Mouse (Mus musculus): ENCODE results near the gene Ltbp1. TPM values are rescaled to one million over a fixed set of nuclear protein-coding genes. Genes with fewer than 3 reads are reported as not detected.

Ltbp1 gene
- polyA plus RNA-seq, 1 experiment = not detected

DNA sequence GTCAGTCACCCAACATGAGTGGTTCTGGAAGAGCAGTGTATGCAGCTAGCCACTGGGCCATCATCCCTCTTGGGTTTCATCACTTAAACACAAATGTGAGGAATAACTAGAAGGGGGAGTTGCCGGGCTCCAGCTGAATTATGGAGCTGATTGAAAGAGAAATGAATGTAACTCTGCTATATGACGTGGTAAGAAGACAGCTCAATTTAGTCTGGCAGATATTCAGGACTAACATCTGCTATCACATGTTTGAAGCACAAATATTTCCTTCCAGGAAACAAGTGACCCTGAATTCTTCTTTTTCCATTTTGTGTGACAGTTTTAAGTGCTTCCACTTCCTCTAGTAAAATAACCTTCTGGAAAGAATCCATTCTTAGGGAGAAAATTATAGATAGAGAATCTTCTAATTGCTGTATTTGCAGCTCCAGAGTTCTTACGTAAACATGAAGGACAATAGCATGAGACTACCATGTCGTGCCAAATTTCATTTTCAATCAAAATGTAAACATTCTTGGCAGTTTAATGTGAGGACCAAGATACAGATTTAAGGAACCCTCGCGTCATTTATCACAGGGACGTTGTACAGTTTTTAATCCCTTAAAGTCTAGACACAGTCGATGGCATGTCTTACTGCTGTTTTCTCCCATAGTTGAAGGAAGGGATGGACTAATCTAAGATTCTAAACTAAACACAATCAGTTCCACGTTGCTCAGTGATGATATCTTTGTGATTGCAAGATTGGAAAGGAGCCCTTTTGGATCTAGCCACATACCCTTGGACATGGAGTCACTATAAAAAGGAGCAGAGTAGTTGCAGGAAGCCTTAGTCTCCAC is 279.7 kb downstream of the Ltbp1 start:
- no peak for TF ChIP-seq GATA1 (IDR thresholded peaks at IDR 0.05; ENCODE audit: low read length)

DNA sequence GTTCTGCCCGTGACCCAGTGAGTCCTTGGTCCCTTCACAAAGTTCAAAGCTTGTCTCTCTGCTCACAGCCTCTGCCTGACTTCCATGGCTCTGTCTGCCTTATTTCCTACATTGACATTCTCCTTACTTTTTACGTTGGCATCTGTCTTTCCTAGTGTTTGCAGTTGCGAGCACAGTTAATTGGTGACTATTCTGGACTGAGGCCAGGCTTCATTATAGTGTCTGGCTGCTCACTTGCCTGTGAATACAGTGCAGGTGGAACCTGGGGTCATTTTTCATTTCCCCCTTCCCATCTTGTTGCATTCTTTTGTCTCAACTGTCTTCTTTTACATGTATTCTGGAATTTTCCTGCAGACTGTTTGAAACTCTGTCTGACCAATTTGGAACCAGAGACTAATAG is 287.6 kb downstream of the Ltbp1 start:
- no peak for TF ChIP-seq GATA1 (IDR thresholded peaks at IDR 0.05; ENCODE audit: low read length)

DNA sequence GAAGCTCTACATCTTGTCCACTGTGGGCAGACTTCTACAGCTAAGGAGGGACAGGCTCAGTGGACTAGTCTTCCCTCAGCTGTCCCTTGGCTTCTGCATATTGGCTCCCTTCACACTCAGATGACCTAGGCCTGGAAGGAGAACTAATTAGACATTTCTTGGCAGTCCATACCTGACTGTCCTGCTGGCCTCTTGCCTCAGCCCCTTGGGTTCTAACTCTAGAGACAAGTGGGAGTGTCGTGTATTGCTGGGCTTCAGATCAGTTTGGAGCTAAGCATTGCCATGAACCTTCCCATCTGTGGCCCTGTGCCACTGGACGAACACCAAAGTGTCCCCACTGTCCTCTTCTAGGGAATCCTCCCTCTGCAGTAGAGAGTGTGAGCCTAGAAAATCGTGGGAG is 288.4 kb downstream of the Ltbp1 start:
- TF ChIP-seq GATA1 (IDR thresholded peaks at IDR 0.05; ENCODE audit: low read length) = no peak

DNA sequence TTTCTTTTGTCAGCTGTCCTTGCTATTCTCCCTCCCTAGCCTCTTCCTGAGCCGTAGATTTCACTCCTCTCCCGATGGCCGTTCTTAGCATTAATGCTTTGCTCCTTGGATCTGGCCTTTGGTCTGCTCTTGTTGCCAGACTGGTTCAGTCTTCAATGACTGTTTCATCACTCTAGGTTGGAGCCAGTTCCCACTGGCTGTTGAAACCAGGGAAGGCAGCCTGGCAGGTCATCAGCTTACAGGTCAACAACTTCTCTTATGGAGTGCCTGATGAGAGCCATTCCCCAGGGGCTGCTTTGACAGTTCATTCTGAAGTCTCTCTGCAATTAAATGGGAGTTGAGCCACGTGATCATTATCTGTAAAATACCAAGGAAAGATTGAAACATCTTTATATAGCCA is 295.5 kb downstream of the Ltbp1 start:
- no peak for TF ChIP-seq GATA1 (IDR thresholded peaks at IDR 0.05; ENCODE audit: low read length)

DNA sequence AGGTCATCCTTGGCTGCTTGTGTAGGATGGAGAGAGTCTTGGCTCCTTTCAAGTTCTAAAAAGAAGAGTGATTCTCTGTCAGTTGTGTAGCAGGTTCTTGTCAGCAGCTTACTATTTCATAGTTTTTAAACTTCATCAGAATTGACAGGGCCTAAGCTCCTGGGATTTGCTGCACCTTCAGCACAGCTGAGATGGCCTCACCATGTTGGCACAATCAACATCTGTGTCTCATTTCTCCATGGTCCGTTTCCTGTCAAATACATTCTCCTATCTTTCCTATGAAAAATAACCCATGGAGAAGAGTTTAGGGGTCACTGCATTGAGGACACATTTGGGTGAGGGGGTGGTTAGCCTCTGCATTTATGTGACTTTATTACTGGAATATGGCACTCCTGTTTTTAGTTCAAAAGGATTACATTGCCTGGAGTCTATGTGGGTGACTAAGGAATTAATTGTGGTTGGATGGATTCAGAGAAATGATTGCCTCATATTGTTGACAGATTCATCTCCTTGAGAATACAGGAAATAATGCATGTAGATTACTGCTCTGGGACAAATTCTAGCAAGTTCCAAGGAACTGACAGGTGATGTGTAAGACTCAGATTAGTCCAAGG is 299.5 kb downstream of the Ltbp1 start:
- no peak for TF ChIP-seq GATA1 (IDR thresholded peaks at IDR 0.05; ENCODE audit: low read length)

DNA sequence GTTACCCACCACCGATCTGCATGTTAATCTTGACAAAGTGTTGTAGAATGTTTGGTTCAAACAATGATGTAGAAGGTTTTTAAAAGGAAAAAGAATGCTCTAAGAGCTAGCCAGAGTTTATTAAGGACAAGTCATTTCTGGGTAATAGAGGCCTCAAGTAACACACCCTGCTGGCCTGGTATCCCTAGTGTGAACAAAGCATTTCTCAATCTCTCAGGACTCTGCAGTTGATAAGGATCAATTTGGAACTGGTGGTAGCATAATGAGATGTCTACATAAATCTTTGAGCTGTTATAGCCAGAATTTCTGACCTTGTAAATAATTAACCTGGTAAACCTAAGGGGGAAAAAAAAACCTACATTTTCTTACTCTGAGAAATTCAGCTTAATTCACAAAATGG is 300.3 kb downstream of the Ltbp1 start:
- no peak for TF ChIP-seq GATA1 (IDR thresholded peaks at IDR 0.05; ENCODE audit: low read length)

DNA sequence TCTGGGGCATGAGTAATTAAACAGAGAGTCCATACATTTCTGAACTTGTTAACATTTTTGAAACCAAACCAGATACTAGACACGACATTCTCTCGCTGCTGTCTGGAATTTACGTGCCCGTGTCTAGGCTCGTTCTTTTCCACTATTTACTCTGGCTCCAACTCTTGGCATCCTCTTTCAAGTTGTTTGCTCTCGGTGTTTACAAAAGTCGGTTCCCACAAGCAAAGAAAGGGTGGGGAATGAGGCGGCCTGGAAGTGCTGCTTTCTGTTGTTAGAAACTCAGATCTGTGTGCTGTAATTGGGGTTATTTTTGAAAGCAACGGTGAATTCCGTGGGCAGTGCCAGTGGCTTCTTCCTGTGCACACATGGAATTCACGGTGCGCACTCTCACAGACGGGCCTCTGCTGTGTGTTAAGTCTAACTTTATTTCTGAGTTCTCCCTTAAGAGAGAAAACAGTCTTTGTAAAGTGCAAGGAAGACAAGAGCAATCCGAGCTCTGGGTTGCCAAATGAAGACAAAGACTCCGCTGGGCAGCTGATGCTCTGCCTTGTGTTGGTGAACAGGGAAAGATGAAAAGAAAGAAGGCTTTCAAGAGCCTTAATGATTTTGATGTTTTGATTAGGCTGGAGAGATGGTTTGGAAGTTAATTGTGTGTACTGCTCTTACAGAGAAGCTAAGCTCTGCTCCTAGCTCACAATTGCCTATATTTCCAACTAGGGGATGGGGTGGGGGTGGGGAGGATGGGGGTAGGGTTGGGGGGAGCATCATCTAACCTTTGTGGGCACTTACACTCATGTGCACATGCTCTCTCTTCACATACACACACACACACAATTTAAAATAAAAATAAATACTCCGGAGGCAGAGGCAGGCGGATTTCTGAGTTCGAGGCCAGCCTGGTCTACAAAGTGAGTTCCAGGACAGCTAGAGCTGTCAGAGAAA is 302.0 kb downstream of the Ltbp1 start:
- TF ChIP-seq GATA1 (IDR thresholded peaks at IDR 0.05; ENCODE audit: low read length) = no peak

DNA sequence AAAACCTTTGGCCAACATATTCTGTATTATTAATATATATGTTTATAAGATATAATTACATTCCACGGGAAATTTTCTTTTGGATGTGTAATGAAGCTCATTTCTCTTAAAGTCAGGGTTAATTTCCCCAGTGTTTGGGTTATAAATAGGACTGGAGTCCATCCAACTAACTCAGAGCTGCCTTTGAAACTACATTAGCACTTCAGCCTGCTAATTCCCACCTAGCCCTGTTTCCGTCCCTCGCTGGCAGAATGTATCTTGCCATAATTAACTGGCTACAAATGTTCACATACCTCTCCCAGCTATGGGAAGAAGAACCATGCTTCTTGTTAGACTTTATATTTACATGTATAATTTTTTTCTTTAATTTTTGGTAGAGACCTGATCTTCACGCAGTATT is 311.7 kb downstream of the Ltbp1 start:
- TF ChIP-seq GATA1 (IDR thresholded peaks at IDR 0.05; ENCODE audit: low read length) = no peak

DNA sequence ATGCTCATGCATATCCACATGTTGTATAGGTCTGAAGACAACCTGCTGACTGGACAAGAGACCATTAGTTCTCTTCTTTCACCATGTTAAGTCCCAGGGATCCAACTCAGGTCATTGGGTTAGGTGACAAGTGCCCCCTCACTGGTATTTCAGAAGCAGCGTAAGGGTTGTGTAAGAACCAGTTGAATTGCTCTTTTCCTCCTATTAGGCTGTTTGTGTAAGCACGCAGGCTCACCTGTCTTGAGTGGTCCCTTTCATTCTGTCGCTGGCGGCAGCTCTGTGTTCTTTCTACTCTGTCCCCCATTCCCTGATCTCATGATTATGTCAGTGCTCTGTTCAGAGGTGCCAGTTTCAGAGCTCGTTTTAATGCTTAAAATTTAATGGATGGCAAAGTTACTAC is 317.9 kb downstream of the Ltbp1 start:
- no peak for TF ChIP-seq GATA1 (IDR thresholded peaks at IDR 0.05; ENCODE audit: low read length)

DNA sequence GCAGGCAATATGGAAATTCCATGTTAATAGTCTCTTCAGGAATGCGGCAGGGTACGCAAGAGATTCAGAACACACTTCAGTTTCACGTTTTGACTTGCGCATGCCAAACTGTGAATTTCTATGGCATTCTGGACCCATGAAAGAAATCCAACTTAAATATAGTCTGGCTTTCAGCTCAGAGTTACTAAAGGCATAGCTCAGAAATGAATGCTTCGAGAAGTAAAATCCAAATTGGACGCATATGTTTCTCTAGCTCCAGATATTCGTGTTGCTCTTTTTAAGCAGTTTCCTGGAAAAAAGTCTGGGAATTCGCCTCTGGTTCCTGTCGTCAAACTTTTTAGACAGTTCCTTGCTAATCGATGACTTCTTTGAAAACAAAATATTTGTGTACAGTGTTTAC is 318.4 kb downstream of the Ltbp1 start:
- no peak for TF ChIP-seq GATA1 (IDR thresholded peaks at IDR 0.05; ENCODE audit: low read length)

DNA sequence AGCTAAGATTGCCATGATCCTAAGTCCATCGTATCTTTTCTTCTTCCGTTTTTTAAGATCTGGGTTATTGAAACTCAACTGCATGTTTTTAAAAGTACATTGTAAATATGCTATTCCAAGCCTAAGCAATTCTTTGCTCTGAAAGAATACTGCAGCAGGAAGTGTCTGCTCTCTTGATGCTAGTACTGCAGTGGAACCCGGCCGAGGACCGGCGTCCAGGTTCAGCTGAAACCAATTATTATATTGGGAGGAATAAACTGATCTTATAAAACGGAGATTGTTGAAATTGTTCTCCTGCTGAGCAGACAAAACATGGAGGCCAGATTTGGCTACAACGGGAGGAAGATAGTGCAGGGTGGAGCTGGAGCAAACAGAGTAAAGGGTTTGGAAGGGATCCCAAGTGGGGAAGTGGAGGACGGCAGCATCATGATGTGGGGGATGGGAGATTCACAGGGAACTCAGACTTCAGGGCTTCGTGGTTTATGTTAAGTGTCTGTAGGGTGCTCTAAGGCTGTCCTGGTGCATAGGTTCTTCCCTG is 322.8 kb downstream of the Ltbp1 start:
- no peak for TF ChIP-seq GATA1 (IDR thresholded peaks at IDR 0.05; ENCODE audit: low read length)

DNA sequence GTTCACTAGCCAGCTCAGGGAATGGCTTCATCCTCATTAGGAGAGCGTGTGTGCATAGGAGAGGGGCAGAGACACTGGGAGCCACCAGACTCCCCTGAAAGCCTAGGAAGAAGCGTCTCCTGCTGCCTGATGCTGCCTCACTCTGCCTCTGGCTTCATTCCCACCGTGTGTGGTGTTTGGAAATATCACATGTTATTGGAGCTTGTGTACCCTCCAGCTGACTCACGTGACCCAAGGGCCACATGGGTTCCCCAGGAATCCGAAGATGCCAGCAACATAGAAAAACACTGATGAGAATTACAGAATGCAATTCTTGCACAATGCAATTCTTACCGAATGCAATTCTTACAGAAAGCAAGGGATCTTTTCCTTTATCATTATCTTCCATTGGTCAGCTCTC is 325.0 kb downstream of the Ltbp1 start:
- no peak for TF ChIP-seq GATA1 (IDR thresholded peaks at IDR 0.05; ENCODE audit: low read length)

DNA sequence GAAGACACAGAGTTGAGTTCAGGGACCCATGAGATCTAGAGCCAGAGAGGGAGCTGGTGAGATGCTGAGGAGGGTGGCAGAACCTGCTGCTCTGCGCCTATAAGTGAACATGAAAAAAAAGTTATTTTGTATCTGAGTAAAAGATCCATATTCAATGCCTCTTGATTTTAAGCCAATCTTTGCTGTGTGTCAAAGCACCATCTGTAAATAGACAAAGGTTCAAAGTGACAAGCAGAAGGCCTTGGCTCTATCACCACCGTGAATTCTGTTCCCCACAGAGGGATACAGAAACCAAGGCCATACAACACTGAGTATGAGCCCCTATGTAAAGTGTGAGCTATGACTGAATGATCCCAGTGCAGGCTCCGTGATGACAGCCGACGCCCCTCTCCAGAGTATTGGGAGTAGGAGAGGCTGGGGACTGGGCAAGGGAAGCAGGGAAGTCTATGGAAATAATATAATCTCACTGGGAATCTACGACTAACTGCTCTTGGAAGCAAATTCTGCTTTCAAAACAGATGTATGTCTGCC is 326.1 kb downstream of the Ltbp1 start:
- no peak for TF ChIP-seq GATA1 (IDR thresholded peaks at IDR 0.05; ENCODE audit: low read length)

DNA sequence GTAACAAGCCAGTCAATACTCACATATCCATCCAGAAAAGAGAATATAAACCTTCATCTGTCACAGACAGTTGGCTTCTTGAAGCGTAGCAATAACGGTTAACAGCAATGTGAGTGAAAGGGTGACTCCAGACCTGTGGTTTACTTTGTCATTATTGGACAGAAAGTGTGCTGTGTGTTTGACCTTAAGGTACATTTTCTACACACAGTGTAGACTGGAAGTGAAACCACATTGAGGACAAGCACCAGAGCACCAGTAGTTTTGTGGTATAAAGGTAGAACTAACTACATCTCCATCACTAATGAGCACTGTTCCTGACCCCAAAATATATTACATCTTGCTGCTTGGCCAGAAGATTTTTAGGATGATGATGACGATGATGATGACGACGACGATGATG is 326.9 kb downstream of the Ltbp1 start:
- TF ChIP-seq GATA1 (IDR thresholded peaks at IDR 0.05; ENCODE audit: low read length) = no peak

DNA sequence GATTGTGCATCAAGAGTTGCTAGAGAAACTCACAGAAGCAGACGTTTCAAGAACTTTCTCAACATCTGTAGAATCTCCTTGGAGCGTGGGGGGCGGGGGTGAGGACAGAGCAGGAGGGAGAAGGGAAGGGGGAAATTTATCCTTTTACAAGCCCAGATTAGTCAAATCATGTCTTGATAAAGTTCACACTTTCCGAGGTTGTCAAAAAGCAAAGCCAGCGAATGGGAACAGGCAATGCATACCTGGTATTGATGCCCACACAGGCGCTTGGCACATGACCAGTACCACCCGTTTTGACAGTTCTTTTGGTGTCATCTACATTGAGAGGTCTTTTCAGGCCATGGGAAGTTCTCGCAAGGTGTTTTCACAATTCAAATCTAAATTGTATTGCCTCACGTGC is 327.6 kb downstream of the Ltbp1 start:
- TF ChIP-seq GATA1 (IDR thresholded peaks at IDR 0.05; ENCODE audit: low read length) = no peak

DNA sequence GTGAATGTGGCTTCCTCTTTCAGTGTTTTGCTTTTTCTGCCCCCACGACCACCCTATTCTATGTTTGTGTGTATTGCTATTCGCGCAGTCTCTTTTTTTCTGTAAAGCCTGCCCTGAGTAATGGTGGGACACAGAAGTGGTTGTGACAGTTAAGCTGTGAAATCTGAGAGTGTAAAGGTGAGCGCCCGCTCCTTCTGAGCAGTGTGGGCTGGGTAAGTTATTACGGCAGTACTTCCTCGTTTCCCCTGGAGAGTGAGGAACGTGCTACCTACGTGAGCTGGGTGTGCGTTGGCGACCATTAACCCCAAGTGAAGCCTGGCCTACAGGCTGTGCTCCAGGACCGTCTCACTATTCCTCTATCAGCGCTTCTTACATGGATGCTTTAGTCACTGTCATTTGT is 328.4 kb downstream of the Ltbp1 start:
- TF ChIP-seq GATA1 (IDR thresholded peaks at IDR 0.05; ENCODE audit: low read length) = no peak

All from G1E-ER4 (cell line).